Mouse (Mus musculus) spleen, adult 2 months (tissue): Measurements from ENCODE around the gene Mrpl24. TPM values are rescaled to one million over a fixed set of nuclear protein-coding genes. Genes with fewer than 3 reads are reported as not detected.

Source experiments
- DNase-seq, 2 experiments: peaks; one replicate each; pipeline versions ENCODE4 v3.0.0 to v3.0.0-alpha.2; 2012 to 2021; ENCODE audit warnings: low spot score in 2 of 2, low read depth in 1 of 2
- H3K27ac ChIP-seq: fragments of 200-500 bp; 2 replicates; pipeline ENCODE4 v1.5.1; 2012; ENCODE audit warnings: low read length, inconsistent platforms; ENCODE audit not compliant: insufficient read depth
- H3K27me3 ChIP-seq: fragments of 200-500 bp; 2 replicates; pipeline ENCODE4 v1.6.1; 2012; ENCODE audit warnings: mild to moderate bottlenecking, moderate library complexity, low read length, inconsistent platforms; ENCODE audit not compliant: control insufficient read depth, insufficient read depth
- H3K36me3 ChIP-seq: fragments of 200-500 bp; 2 replicates; pipeline ENCODE4 v1.6.1; 2012; ENCODE audit warnings: mild to moderate bottlenecking, low read length, inconsistent platforms; ENCODE audit not compliant: control insufficient read depth, insufficient read depth
- H3K4me1 ChIP-seq: fragments of 200-500 bp; 2 replicates; pipeline ENCODE4 v1.6.1; 2011; ENCODE audit warnings: inconsistent platforms; ENCODE audit not compliant: control insufficient read depth, insufficient read depth, insufficient read length
- H3K4me3 ChIP-seq: fragments of 200-500 bp; 2 replicates; pipeline ENCODE4 v1.5.1; 2011; ENCODE audit warnings: mild to moderate bottlenecking, inconsistent platforms; ENCODE audit not compliant: insufficient read depth, insufficient read length; ENCODE audit errors: extremely low read depth
- CTCF ChIP-seq: fragments of 200-500 bp; IDR thresholded peaks from 2 replicates; pipeline ENCODE4 v1.5.1; 2011; ENCODE audit warnings: mild to moderate bottlenecking, inconsistent platforms; ENCODE audit not compliant: insufficient read depth, insufficient read length, insufficient replicate concordance; ENCODE audit errors: extremely low read depth
- POLR2A ChIP-seq: fragments of 200-500 bp; IDR thresholded peaks from 2 replicates; pipeline ENCODE4 v1.6.1; 2011; ENCODE audit warnings: low read depth, low read length, inconsistent platforms
- WGBS: fragments of 180-500 bp; shearing (Covaris S2); methylation state at CpG from one replicate; pipeline ENCODE4 v1.1.7; 2018; 5-methylcytosine and 5-hydroxymethylcytosine counted together
- polyA plus RNA-seq: library from polyadenylated mRNA; depleted of rRNA; stranded (reverse); fragments of >200 nt; gene quantifications from 2 replicates; pipeline ENCODE4 v1.2.3, GENCODE M21; 2012; rRNA removed

Mrpl24 gene
- polyA plus RNA-seq, 1 experiment = 34.6 TPM

- Histone ChIP-seq H3K27ac (no peak overlapping the region), H3K36me3 (no peaks in the 10 kb centered on the region), H3K27me3 (peaks cover 10% of the 10 kb centered on the region), H3K4me1 (no peaks in the 10 kb centered on the region), H3K4me3 (peak overlapping the region; percentile 31; the same call in 1 of the 2 replicates)
- peak; percentile 37 to 43 for DNase-seq
- TF ChIP-seq CTCF (peak; percentile 73; the same call in 1 of the 2 replicates), POLR2A (no peak)
- WGBS = 1% methylated on average over 27 of the region's 27 CpGs
These were observed 41.4 kb downstream of the Mrpl24 start for GRCm38 (mm10) chr3:87960586-87961191.

DNA sequence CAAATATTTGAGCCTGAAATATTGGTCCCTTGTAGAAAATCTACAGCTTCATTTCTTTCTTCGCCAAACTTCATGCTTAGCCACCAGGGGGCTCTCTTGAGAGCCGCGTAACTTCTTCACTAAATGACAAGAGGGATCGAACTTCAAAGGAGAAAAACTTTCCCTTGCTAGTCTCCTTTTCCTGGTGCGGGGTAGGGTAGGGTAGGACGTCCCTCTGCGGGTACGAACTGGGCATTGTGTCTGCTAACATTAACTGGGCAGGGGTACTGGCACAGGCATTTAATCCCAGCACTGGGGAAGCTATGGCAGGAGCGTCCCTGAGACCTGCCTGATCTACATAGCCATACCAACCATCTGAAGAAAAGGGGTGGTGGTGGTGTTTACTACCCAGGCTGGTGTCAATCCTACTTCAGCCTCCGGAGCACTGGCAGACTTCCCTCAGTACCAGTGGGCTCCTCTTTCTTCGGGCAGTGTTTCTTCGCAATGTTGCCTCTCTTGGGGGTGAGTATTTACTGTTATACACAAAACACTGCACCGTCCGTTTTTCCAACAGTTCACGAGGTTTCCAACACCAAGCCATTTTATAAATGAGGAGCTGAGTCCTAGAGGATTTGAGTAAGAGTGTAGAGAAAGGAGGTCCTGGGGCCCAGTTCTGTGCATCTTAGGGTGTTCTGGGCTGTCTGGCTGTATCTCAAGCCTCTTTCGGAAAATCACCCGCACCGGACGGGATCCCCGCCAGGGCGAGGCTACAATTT is 51.1 kb downstream of the Mrpl24 start:
- H3K36me3 ChIP-seq = no peaks in the 10 kb centered on the region
- H3K4me1 ChIP-seq = peaks cover 9% of the 10 kb centered on the region
- no peak overlapping the region for H3K27ac ChIP-seq
- peaks cover 16% of the 10 kb centered on the region for H3K27me3 ChIP-seq
- H3K4me3 ChIP-seq = peak overlapping the region; percentile 29; the same call in 1 of the 2 replicates
- DNase-seq = peak; percentile 34 to 36
- 4% methylated on average over 21 of the region's 21 CpGs for WGBS
- TF ChIP-seq CTCF (peak; percentile 52; the same call in 1 of the 2 replicates), POLR2A (no peak)

DNA sequence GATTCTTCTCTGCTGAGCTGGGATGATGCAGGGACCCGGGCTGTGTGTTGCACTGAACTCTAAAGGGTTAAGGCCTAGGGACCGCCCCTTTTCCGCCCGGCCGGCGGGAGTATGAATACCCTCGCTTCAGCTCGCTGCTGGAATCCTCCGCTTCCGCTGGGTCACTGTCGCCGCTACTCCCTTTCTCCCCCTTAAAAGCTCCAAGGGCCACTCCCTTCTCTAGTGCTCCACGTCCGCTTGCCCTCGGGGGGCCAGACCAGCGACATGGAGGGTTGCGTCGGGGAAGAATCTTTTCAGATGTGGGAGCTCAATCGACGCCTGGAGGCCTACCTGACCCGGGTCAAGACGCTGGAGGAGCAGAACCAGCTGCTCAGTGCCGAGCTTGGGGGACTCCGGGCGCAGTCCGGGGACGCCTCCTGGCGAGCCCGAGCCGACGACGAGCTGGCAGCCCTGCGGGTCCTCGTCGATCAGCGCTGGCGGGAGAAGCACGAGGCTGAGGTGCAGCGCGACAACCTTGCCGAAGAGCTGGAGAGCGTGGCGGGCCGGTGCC is 51.7 kb downstream of the Mrpl24 start, which contains the start of gene Nes:
TSS of gene Nes (plus strand) at position 140 of the 550 bp plus-strand sequence.
- H3K36me3 ChIP-seq = no peaks in the 10 kb centered on the region
- H3K4me3 ChIP-seq = peak within 1 kb of the TSS; percentile 29
- H3K4me1 ChIP-seq = peaks cover 9% of the 10 kb centered on the region
- no peak for TF ChIP-seq POLR2A
- no peak for TF ChIP-seq CTCF
- H3K27me3 ChIP-seq = peaks cover 16% of the 10 kb centered on the region
- DNase-seq = no peak
- WGBS = 1% methylated on average over 44 of the region's 44 CpGs
- no peak within 1 kb of the TSS; the same call in 1 of the 2 replicates for H3K27ac ChIP-seq

- no peak overlapping the region; the same call in 1 of the 2 replicates for H3K27ac ChIP-seq
- peaks cover 16% of the 10 kb centered on the region for H3K27me3 ChIP-seq
- H3K36me3 ChIP-seq = no peaks in the 10 kb centered on the region
- H3K4me1 ChIP-seq = peaks cover 9% of the 10 kb centered on the region
- no peak for TF ChIP-seq CTCF
- no peak for TF ChIP-seq POLR2A
- no peak for DNase-seq
- WGBS = 6% methylated on average over 60 of the region's 60 CpGs
- H3K4me3 ChIP-seq = peak overlapping the region; percentile 20; the same call in 1 of the 2 replicates
These were observed 52.3 kb downstream of the Mrpl24 start for GRCm38 (mm10) chr3:87971489-87972202.

DNA sequence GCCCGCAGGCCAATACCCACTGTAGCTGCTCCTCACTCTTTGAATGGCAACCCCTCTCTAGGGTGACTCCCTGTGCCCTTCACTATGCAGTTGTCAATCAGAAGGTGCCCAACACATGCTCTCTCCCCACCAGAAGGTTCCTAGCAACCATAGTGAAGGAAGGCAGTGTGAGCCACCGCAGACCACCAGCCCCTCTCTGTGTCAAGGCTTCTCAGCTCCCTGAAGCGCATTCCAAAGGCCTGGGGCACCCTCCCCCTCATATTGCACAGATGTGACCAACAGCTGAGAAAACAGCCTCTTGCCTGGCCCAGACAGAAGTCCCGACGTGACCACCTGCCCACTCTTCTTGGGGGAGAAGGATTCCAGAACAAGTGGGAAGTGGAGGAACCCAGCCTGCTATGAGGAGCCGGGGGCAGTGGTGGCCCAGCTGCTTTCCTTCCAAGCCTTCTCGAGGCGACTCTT is 52.9 kb downstream of the Mrpl24 start:
- H3K4me3 ChIP-seq = no peak overlapping the region
- no peak for TF ChIP-seq CTCF
- TF ChIP-seq POLR2A = no peak
- no peak for DNase-seq

GRCm38 (mm10) chr3:87972776-87973175 is 53.5 kb downstream of the Mrpl24 start:
- H3K27ac ChIP-seq = no peak overlapping the region
- H3K4me3 ChIP-seq = no peak overlapping the region
- no peak for DNase-seq
- TF ChIP-seq CTCF (no peak), POLR2A (no peak)
- peaks cover 16% of the 10 kb centered on the region for H3K27me3 ChIP-seq
- no peaks in the 10 kb centered on the region for H3K36me3 ChIP-seq
- H3K4me1 ChIP-seq = peaks cover 9% of the 10 kb centered on the region
- 78% methylated on average over 5 of the region's 5 CpGs for WGBS

More for the DNA sequence above, 52.9 kb downstream of the Mrpl24 start:
- no peaks in the 10 kb centered on the region for H3K36me3 ChIP-seq
- H3K27me3 ChIP-seq = peaks cover 16% of the 10 kb centered on the region
- H3K4me1 ChIP-seq = peaks cover 9% of the 10 kb centered on the region
- WGBS = 66% methylated on average over 8 of the region's 8 CpGs
- no peak overlapping the region for H3K27ac ChIP-seq

Other genes with a start within 250 kb of the Mrpl24 start
- gene Lrrc71, start 170.9 kb upstream of the Mrpl24 start, polyA plus RNA-seq = 0.09 and 0.25 TPM in 2 replicates
- 0.09 and 0.14 TPM in 2 replicates for gene Ntrk1, start 124.3 kb upstream of the Mrpl24 start, polyA plus RNA-seq
- gene Insrr, start 122.6 kb upstream of the Mrpl24 start, polyA plus RNA-seq = 0.25 and 0.42 TPM in 2 replicates
- gene Pear1, start 95.2 kb upstream of the Mrpl24 start, polyA plus RNA-seq = 63.8 and 65.8 TPM in 2 replicates
- 27.4 and 29.1 TPM in 2 replicates for gene Sh2d2a, start 72.8 kb upstream of the Mrpl24 start, polyA plus RNA-seq
- 23.3 and 23.4 TPM in 2 replicates for gene Prcc, start 33.9 kb upstream of the Mrpl24 start, polyA plus RNA-seq
- 43.6 and 50.0 TPM in 2 replicates for gene Hdgf, start 13.2 kb upstream of the Mrpl24 start, polyA plus RNA-seq
- gene Isg20l2, start 10.8 kb downstream of the Mrpl24 start, polyA plus RNA-seq = 14.3 and 17.4 TPM in 2 replicates
- 35.6 and 36.7 TPM in 2 replicates for gene Rrnad1, start 11.2 kb downstream of the Mrpl24 start, polyA plus RNA-seq
- gene Crabp2, start 29.2 kb downstream of the Mrpl24 start, polyA plus RNA-seq = 0.08 TPM in 1 of 2 replicates, not detected in the other
- gene Nes, start 51.6 kb downstream of the Mrpl24 start, polyA plus RNA-seq = 1.2 and 1.7 TPM in 2 replicates
- gene Bcan, start 80.7 kb downstream of the Mrpl24 start, polyA plus RNA-seq = 0.11 TPM in 1 of 2 replicates, not detected in the other
- not detected in 2 replicates for gene Hapln2, start 108.1 kb downstream of the Mrpl24 start, polyA plus RNA-seq
- gene Gpatch4, start 123.6 kb downstream of the Mrpl24 start, polyA plus RNA-seq = 5.0 and 5.2 TPM in 2 replicates
- gene Naxe, start 139.0 kb downstream of the Mrpl24 start, polyA plus RNA-seq = 30.0 and 32.1 TPM in 2 replicates
- not detected in 2 replicates for gene Ttc24, start 158.8 kb downstream of the Mrpl24 start, polyA plus RNA-seq
- 4.3 and 5.0 TPM in 2 replicates for gene Iqgap3, start 162.5 kb downstream of the Mrpl24 start, polyA plus RNA-seq
- 119 and 142 TPM in 2 replicates for gene Mef2d, start 222.9 kb downstream of the Mrpl24 start, polyA plus RNA-seq